Mouse (Mus musculus): Measurements from ENCODE around the gene Spon1.

Gene Spon1

GRCm38 (mm10) chr7:113845191-113845590 is 79.4 kb downstream of the Spon1 start:
- no peak for DNase-seq

DNA sequence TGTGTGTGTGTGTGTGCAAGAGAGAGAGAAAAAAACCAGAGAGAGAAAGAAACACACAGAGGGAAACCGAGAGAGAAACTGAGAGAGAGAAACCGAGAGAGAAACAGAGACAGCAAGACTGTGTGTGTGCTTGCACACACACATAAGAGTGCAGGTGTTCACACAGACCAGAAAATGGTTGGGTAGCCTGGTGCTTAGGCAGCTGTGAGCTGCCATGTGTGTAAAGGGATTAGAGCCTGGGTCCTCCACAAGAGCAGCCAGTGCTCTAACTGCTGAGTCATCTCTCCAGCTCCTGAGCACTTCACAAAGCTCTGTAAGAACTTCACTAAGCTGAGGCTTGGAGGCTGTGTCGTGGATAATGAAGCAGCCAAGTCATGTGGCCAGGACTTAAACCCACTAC is 80.8 kb downstream of the Spon1 start:
- no peak for DNase-seq

GRCm38 (mm10) chr7:113847041-113847819 is 81.4 kb downstream of the Spon1 start:
- no peak for DNase-seq

DNA sequence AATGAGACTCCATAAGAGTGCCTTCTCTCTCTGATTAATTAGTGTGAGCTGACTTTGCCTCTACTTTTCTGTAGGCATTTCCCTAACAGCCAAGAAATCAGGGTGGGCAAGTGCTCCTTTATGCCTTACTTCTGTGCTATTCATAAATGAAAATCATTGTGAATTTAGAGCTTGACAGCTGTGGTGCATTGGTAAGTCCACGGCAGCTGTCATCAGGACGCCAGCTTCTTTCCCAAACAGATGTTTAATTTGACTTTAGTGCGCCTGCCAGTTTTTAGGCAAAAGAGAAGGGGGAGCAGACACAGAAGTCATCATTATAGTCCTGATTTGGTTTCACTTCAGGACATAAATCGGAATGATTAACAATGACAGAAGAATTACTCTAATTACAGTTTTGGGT is 84.6 kb downstream of the Spon1 start:
- DNase-seq = peak; percentile 17

GRCm38 (mm10) chr7:113855396-113855795 is 89.6 kb downstream of the Spon1 start:
- DNase-seq = peak; percentile 21

DNA sequence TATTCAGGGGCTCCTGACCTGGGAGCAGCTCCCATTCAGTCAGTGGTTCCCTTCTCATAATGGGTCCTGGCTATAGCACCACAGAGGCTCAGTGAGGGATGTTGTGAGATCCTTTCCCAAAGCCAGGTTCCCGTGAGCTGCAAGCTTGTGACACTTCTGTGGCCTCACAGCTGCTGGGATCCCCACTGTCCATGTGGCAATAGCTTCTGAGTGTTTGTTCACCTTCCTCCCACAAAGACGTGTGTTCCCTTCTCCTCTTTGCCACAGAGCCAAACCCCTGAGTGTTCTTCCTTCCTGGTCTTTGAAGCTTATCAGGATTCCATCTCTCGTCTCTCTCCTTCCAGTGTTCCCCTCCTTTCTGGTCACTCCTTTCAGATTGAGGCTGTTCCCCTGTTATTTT is 90.3 kb downstream of the Spon1 start:
- DNase-seq = no peak

GRCm38 (mm10) chr7:113859480-113859881 is 93.7 kb downstream of the Spon1 start:
- DNase-seq = peak; percentile 41

GRCm38 (mm10) chr7:113861964-113862363 is 96.2 kb downstream of the Spon1 start:
- DNase-seq = peak; percentile 53

- DNase-seq = no peak
Observed at GRCm38 (mm10) chr7:113872846-113873245, 107.0 kb downstream of the Spon1 start.

DNA sequence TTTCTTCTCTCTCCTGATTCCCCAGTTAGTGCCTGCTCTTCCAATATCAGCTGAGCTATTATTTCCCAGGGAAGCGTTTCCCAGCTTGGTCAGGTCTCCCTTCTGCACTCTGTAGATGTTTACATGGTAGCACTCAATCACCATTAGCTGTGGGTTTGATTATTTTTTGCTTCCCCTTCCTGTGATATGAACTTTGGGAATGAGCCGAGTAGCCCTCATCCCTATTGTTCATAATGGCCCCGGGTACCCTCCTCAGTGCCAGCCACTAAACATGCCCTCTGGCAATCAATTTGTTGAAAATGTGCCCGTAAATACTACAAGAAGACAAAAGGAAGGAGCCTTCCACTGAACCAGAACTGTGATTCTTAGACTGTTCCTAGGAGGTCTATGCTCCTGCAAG is 111.7 kb downstream of the Spon1 start:
- DNase-seq = peak; percentile 54

- DNase-seq = peak; percentile 59
Observed at GRCm38 (mm10) chr7:113877926-113878325, 112.1 kb downstream of the Spon1 start.

DNA sequence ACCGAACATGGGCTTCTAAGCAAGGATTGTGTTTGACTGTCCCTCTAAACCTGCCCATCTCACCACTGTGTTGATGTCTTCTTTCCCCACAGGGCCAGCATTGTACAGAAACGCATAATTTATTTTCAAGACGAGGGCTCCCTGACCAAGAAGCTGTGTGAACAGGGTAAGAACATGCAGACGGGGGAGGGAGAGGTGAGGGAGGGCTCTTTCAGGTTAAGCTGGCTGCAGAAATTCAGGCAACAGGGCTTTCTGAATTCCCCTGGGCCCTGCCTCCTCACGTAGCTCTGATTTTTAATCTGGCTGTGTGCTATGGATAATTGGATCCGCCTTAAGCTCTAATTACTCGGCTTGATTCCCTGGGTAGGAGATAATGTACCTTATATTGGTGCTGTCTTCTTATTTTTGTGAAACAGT is 113.3 kb downstream of the Spon1 start:
- DNase-seq = no peak

DNA sequence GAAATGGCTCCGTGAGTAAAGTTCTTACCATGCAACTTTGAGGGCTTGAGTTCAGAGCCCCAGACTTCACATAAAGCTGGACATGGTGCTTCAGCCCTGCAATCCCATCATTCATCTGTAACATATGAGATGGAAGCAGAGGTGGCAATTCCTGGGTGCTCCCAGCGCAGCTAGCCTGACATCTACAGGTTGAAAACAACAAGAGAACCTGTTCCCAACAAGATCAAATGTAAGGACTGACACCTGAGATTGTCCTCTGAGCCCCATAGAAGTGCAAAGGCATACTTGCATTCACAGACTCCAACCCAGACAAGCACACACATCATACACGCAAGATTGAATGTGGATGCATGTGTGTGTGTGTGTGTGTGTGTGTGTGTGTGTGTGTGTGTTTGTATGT is 114.2 kb downstream of the Spon1 start:
- DNase-seq = no peak

GRCm38 (mm10) chr7:113890782-113891181 is 125.0 kb downstream of the Spon1 start:
- no peak for DNase-seq

GRCm38 (mm10) chr7:113891491-113891890 is 125.7 kb downstream of the Spon1 start:
- no peak for DNase-seq

DNA sequence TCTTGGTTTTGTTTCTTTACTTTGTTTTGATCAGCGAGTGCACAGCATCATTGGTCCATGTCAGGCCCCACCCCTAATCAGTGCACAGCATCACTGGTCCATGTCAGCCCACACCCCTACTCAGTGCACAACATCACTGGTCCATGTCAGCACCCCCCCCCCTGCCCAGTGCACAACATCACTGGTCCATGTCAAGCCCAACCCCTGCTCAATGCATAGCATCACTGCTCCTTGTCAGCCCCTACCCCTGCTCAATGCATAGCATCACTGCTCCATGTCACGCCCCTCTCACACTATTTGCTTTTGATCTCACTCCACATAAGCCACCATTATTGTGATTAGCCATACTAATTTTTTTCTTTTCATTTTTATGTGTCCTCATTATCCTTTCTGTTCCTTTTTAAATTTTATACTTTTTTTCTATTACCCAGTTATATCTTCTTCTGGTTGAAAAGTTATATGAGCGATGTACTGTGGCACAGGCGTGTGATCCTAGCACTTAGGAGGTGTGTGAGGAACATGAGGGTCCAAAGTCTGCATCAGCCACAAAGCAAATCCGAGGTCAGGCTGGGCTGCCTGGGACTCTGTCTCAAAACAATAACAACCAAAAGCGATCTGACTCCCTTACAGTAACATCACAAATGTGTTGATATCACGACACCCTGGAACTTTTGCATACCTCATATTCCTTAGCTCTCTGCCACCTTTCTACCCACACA is 128.3 kb downstream of the Spon1 start:
- no peak for DNase-seq

GRCm38 (mm10) chr7:113895266-113895665 is 129.5 kb downstream of the Spon1 start:
- DNase-seq = no peak

- DNase-seq = no peak
Observed at GRCm38 (mm10) chr7:113898388-113898787, 132.6 kb downstream of the Spon1 start.

DNA sequence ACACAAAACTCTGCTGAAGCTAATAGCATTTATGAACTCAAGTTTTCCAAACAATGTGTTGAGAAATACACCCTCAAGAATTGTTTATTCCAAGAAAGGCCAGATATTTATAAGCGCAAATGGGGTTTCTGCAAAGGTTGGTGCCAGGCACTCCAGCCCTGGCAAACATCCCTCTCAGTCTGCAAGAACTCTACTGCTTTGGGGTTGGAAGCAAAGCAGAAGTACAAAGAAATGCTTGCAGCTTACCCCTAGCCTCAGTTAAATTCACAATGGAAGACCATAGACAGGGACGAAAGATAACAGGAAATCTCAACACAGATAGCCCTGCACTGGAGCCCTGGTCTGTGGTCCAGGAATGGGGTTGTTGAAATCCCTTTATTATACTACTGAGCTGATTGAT is 135.7 kb downstream of the Spon1 start:
- DNase-seq = peak; percentile 41

GRCm38 (mm10) chr7:113901941-113902515 is 136.2 kb downstream of the Spon1 start:
- DNase-seq = no peak

DNA sequence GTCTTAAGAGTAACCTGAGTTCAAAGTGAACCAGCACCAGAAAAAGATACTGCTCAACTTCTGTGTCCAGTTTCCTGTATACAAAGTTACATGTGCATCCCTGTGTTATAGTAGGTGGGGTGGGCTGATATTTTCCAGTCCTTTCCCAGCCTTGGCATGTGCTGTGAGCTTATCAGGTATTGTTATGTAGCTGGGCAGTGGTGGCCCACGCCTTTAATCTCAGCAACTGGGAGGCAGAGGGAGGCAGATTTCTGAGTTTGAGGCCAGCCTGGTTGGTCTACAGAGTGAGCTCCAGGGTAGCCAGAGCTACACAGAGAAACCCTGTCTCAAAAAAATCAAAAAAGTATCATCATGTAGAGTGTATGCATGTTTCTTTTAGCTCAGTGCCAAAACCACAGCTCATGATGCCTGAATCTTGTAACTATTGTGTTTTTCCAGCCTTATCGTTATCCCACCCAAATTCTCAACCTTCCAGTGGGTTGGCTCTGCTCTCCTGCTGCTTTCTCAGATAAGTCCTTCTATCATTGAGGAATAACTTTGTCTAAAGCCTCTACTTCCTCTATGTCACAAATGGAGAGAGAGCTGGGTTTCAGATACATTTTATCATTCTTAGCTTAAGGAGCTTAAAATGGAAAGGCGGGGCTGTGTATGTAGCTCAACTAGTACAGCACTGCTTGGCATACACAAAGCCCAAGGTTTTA is 137.5 kb downstream of the Spon1 start:
- no peak for DNase-seq

DNA sequence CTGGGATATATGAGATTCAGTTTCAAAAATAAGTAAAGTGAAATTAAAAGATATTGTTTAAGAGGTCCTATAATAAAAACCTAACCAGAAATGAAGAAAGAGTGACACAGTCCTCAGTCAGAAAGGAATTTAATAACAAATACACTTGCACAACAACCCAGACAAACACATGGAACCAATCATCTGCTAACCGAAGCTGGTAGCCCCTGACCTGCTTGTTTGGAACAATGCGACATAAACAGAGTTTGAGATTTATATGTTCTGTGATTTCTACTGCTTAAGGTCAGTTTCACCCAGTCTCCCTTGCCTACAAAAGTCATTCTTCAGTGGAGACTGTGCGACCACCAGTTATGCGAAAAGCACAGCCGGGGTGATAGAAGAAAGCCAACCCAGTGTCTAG is 138.1 kb downstream of the Spon1 start:
- peak; percentile 37 for DNase-seq

- no peak for DNase-seq
Observed at GRCm38 (mm10) chr7:113904348-113904895, 138.6 kb downstream of the Spon1 start.

Measured in lung, postnatal 36 days (tissue).